Mouse (Mus musculus) heart, postnatal 0 days (tissue): ENCODE measurements around the gene Ryr3.

Experiments
- CTCF ChIP-seq: IDR thresholded peaks from 2 replicates; pipeline ENCODE4 v1.5.1; 2016; ENCODE audit warnings: antibody characterized with exemption, control low read depth, low read depth
- EP300 ChIP-seq: IDR thresholded peaks from 2 replicates; pipeline ENCODE4 v1.6.1; 2016; ENCODE audit warnings: antibody characterized with exemption, low read depth

DNA sequence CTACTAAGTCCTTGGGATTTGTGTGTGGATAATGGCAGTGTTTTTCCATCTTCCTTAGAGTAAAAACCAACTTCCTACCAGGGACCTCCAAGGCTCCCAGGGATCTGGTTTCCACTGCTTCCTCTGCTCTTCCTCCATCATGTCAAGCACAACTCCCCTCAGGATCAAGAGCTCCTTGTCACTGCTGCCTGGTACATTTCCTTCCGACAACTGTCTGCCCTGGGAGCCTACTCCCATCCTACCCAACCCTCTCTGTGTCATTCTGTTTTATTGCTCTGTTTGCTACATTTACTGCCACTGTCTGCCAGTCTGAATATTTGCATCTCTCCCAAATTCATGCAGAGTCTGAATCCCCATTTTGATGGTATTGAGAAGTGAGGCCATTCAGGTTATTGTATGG, 97.8 kb downstream of the Ryr3 start:
- TF ChIP-seq CTCF: no peak
- no peak for TF ChIP-seq EP300
